Mouse (Mus musculus) lung, postnatal 10 days (tissue): Measurements from ENCODE around the gene Thap3.
A peak's percentile ranks its signal among the peaks of the same experiment; 100 is the strongest.
"Not testable (repeated sequence)": the region's sequence is repeated elsewhere in the genome, so short reads cannot be mapped to it uniquely, and the experiment has no call there.

ENCODE experiments used
- DNase-seq: peaks from one replicate; pipeline ENCODE4 v3.0.0; 2021

The Thap3 gene

DNA sequence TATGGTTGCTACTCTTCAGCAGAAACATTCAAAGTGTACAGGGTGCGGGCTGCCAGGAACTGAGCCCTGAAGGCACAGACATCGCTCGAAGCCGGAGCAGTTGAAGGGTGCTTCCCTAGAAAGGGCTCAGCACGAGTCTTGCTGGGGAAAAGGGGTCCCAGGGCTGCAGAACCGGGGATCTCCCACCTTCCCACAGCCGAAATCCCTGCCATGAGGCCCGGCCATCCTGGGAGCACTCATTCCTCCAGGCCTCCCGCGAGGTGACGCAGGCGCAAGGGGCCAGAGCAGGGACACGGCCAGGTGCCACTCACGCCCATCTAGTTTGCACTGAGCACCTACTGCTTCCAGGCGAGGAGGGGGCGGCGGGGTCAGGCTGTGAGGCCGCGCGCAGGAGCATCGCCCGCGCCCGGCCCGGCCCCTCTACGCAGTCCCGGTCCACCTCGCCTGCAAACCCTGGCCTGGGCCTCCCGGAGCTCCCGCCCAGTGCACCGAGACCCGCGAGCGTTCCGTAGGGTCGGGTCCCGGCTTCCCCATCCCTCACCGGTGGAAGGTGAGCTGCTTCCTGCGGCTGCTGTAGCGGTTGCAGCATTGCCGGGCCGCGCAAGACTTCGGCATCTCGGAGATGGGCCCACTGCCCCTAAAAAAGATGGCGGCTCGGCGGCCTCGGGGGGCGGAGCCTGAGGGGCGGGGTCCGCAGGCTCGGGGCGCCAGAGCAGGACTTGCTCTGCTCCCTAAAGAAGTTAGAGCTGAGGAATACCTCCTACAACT lies at the start of gene Thap3:
Thap3 (minus strand) TSS at position 656 of the 768 bp plus-strand sequence.
- peak; percentile 90 for DNase-seq

- no peak for DNase-seq
These were observed 49.6 kb upstream of the Thap3 start, which contains the start of gene Tas1r1 for GRCm38 (mm10) chr4:152038225-152038984. TSS of gene Tas1r1 (minus strand) at chr4:152038568.

DNA sequence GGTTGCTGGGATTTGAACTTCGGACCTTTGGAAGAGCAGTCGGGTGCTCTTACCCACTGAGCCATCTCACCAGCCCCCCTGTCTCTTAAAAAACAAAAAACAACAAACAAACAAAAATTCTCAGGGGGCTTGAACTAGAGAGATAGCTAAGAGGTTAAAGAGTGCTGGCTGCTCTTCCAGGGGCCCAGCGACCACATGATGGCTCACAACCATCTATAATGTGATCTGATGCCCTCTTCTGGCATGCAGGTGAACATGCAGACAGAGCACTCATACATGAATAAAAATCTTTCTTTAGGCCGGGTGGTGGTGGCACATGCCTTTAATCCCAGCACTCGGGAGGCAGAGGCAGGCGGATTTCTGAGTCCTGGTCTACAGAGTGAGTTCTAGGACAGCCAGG lies 47.7 kb upstream of the Thap3 start:
- not testable (repeated sequence) for DNase-seq

- DNase-seq = no peak
These were observed 44.1 kb upstream of the Thap3 start for GRCm38 (mm10) chr4:152032922-152033321.

- DNase-seq = peak; percentile 71
These were observed 41.2 kb upstream of the Thap3 start for GRCm38 (mm10) chr4:152029997-152030396.

GRCm38 (mm10) chr4:152029087-152029486 lies 40.3 kb upstream of the Thap3 start:
- DNase-seq = peak; percentile 45

DNA sequence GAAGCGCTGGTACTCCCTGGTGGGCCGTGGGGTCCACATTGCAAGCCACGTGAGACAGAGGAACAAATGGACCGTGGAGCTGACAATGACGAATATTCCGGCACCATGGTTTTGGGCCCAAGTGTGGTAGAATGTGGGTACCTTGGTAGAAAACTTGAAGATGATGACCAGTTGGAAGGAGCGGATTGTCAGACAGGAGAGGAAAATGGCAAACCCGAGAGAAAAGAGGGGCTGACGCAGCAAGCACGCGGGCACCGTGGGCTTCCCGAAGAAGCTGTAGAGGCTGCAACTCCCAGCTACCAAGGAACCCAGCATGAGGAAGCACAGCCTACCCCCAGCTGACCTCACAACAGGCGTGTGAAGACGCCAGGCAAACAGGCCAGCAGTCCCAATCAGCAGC lies 39.7 kb upstream of the Thap3 start:
- DNase-seq = no peak

- DNase-seq = peak; percentile 99
These were observed 38.7 kb upstream of the Thap3 start, which contains the start of gene Zbtb48 for GRCm38 (mm10) chr4:152027524-152027923. TSS of gene Zbtb48 (minus strand) at chr4:152027671.

GRCm38 (mm10) chr4:152026751-152027508 lies 38.1 kb upstream of the Thap3 start:
- peak; percentile 59 for DNase-seq

DNA sequence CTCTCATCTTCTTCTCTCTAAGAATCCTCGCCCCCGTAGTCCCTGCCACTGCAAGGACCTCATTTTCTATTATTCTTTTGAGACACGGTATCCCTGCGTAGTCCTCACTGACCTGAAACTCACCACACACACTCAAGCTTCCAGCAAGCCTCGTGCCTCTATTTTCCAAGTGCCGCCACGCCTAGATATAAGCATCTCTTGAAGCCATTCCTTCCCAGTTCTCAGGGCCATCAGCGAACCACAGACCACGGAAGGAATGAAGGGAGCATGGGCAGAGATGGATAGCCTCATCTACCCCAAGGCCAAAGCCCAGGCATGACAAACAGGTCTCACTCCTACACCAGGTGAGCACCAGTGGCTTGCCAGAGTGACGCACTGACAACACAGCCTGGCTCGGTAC lies 35.7 kb upstream of the Thap3 start:
- no peak for DNase-seq

GRCm38 (mm10) chr4:152022506-152022905 lies 33.7 kb upstream of the Thap3 start:
- no peak for DNase-seq

DNA sequence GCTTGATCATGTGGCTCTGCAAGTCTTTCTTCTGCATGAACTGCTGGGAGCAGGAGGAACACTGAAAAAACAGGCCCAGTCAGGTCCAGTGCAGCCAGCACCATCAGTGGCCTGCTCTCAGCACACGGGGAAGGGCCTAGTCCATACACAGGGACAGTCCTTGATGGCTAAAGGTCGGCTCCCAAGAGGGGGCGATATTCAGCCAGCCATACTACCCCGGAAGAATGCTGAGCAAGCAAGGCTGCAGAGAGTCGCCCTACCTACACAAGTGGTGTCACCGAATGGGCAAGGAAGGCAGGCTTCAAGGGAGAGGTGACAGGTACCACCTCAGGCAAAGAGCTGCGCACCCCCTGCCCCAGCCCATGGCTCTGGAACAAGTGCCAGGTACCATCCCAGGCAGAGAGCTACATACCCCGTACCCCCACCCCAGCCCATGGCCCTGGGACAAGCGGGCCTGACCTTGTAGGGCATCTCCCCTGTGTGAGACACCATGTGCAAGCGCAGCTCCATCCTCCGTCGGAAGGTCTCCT lies 32.8 kb upstream of the Thap3 start:
- DNase-seq = no peak

- DNase-seq = no peak
These were observed 31.2 kb upstream of the Thap3 start for GRCm38 (mm10) chr4:152020024-152020423.

DNA sequence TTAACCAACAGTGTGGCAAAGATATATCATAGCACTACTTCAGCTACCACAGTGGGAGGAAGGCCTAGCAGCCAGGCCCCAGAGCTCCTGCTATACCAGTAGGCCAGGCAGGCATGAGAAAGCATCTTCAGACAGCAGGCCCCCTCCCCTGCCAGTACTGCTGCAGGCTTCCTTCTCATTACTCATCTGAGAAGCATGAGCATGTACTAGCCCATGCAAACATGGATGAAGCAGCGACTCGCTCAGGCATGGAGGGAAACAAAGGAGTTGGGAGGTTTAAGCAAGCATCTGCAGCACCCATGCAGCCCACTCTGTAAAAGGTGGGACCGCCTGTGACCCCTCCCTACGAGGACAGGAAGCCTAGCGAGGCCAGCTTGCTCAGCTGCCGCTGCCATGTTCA lies 30.3 kb upstream of the Thap3 start:
- DNase-seq = no peak

GRCm38 (mm10) chr4:152013036-152013813 lies 24.4 kb upstream of the Thap3 start:
- no peak for DNase-seq

DNA sequence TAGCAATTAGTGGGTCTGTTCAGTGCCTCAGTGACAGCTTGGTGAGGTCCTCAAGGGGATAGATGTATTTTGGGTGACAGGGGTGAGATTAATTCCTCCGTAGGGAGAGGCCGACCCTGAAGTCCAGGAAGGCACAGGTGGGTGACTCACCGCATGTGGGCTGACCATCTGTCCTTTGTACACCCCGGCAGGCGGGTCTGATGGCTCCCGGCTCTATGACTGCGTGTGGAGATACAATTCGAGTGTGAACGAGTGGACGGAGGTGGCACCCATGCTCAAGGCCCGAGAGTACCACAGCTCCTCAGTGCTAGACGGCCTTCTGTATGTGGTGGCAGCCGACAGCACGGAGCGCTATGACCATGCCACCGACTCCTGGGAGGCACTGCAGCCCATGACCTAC lies 23.3 kb upstream of the Thap3 start:
- DNase-seq = no peak

DNA sequence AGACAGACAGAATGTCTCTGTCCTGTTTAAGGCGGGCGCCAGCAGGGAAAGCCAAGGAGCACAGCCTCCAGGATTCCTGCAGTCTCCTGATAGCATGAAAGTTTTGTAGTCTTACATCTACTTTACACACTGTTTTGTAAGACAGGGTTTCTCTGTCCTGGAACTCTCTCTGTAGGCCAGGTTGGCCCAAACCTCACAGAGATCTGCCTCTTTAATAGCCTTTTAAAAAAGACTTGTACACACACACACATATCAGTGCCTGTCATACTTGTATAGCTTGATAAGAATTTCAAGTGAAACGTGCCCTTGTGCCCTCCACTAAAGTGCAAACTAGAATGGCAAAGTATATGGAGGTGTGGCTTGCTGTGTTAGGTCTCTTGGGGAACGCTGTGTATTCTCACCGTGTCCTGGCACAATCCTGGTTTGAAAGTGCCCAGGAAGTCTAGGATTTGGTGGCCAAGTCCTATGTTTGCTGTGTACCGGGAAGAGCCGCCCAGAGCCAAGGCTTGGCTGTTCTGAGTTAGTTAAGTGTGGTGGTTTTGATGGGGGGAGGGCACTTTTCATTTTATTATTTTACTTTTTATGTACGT lies 22.5 kb upstream of the Thap3 start:
- no peak for DNase-seq

DNA sequence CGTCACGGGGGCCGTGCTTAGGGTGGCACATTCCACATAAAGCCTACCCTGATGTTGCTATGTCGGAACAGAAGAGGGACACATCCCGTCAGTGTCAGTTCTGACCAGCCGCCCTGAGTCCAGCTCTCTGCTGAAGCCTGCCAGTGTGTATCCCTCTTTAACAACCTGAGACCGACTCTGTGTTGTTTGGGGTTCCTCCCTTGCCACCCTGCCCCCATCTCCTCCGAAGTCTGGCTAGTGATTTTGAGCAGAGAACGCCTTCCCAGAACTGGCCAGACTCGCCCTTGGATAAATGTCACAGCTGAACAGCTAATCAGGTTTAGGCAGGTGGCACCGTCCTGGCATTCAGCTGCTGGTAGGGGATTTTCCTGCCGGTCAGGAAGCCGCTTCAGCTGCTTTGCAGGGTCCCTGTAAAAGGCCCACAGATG lies 21.9 kb upstream of the Thap3 start:
- no peak for DNase-seq

DNA sequence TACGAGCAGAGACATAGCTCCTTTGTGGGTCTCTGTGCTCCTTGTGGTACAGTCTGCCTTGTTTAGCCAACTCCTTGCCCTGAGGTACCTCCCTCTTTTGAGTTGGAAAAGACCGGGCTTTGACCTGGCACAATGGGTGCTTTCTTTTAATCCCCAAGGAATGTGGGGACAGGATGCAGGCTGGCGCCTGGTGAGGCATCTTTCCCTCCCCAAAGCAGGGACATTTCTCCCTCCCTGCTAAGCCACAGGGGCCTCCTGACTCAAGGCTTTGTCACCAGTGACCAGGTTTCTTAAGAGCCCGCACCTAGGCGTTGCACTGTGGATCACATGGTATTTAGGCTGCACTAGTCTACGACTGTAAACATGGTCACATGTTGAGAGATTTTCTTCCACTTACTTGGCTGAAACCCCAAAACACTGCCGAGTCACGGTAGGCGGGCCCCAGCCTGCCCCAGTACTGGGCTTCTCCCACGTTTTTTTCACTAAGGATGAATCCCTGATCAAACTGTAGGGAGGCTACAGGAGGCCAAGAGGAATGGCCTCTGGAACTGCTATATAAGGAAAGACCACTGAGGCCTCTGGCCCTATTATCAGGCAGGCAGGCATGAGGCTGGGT lies 21.4 kb upstream of the Thap3 start:
- peak; percentile 63 for DNase-seq

DNA sequence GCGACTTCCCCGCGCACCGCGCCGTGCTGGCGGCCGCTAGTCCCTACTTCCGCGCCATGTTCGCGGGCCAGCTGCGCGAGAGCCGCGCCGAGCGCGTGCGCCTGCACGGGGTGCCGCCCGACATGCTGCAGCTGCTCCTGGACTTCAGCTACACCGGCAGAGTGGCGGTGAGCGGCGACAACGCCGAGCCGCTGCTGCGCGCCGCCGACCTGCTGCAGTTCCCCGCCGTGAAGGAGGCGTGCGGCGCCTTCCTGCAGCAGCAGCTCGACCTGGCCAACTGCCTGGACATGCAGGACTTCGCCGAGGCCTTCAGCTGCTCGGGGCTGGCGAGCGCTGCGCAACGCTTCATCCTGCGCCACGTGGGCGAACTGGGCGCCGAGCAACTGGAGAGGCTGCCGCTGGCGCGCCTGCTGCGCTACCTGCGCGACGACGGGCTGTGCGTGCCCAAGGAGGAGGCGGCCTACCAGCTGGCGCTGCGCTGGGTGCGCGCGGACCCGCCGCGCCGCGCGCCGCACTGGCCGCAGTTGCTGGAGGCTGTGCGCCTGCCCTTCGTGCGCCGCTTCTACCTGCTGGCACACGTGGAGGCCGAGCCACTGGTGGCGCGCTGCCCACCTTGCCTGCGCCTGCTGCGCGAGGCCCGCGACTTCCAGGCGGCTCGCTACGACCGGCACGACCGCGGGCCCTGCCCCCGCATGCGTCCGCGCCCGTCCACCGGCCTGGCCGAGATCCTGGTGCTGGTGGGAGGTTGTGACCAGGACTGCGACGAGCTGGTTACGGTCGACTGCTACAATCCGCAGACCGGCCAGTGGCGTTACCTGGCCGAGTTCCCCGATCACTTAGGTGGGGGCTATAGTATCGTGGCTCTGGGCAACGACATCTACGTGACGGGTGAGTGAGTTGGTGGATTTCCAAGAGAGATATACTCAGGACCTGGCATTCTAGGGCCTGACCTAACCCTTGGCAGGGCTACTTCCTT lies 20.6 kb upstream of the Thap3 start:
- peak; percentile 84 for DNase-seq
